Mouse (Mus musculus) testis, postnatal 10 days (tissue): ENCODE data around the gene Sox15.

Experiments used
- DNase-seq: peaks from one replicate; pipeline ENCODE4 v3.0.0; 2021; ENCODE audit warnings: low spot score

The Sox15 gene

GRCm38 (mm10) chr11:69635471-69635870 lies 19.6 kb upstream of the Sox15 start:
- no peak for DNase-seq

GRCm38 (mm10) chr11:69645860-69646259 lies 9.3 kb upstream of the Sox15 start:
- DNase-seq: no peak

GRCm38 (mm10) chr11:69653399-69653798 lies 1.7 kb upstream of the Sox15 start:
- DNase-seq: no peak

GRCm38 (mm10) chr11:69654760-69655159 lies 354 bp upstream of the Sox15 start:
- no peak for DNase-seq

GRCm38 (mm10) chr11:69656065-69656455 lies 946 bp downstream of the Sox15 start:
- no peak for DNase-seq

GRCm38 (mm10) chr11:69656617-69657461 lies 1.7 kb downstream of the Sox15 start:
- DNase-seq: peak; percentile 63

GRCm38 (mm10) chr11:69657462-69657881 lies 2.4 kb downstream of the Sox15 start:
- no peak for DNase-seq

GRCm38 (mm10) chr11:69661221-69661881 lies 6.2 kb downstream of the Sox15 start:
- DNase-seq: peak; percentile 60

GRCm38 (mm10) chr11:69662213-69662966 lies 7.3 kb downstream of the Sox15 start, which contains the start of gene Mpdu1:
Gene Mpdu1 (minus strand): TSS chr11:69662642.
- peak; percentile 92 for DNase-seq

- DNase-seq: no peak
Measured at GRCm38 (mm10) chr11:69662967-69663671, 8.0 kb downstream of the Sox15 start.

- DNase-seq: no peak
Measured at GRCm38 (mm10) chr11:69663795-69664194, 8.7 kb downstream of the Sox15 start.

GRCm38 (mm10) chr11:69664841-69665240 lies 9.7 kb downstream of the Sox15 start:
- no peak for DNase-seq

- DNase-seq: no peak
Measured at GRCm38 (mm10) chr11:69665457-69665960, 10.4 kb downstream of the Sox15 start.

- no peak for DNase-seq
Measured at GRCm38 (mm10) chr11:69665961-69666664, 11.0 kb downstream of the Sox15 start, which contains the start of gene Cd68. Gene Cd68 (minus strand): TSS chr11:69666153.

GRCm38 (mm10) chr11:69666665-69667005 lies 11.5 kb downstream of the Sox15 start:
- no peak for DNase-seq

- DNase-seq: peak; percentile 98
Measured at GRCm38 (mm10) chr11:69670786-69671725, 15.9 kb downstream of the Sox15 start.

- DNase-seq: no peak
Measured at GRCm38 (mm10) chr11:69671726-69672124, 16.6 kb downstream of the Sox15 start.

GRCm38 (mm10) chr11:69672211-69672706 lies 17.1 kb downstream of the Sox15 start, which contains the start of gene Eif4a1:
Gene Eif4a1 (minus strand): TSS chr11:69672423.
- peak; percentile 99 for DNase-seq

- DNase-seq: no peak
Measured at GRCm38 (mm10) chr11:69679144-69679543, 24.0 kb downstream of the Sox15 start.
